Mouse (Mus musculus) left cerebral cortex, postnatal 14 days (tissue): ENCODE results near the gene Qrsl1. TPM values are rescaled to one million over a fixed set of nuclear protein-coding genes. Genes with fewer than 3 reads are reported as not detected.
"Not testable (repeated sequence)": the region's sequence is repeated elsewhere in the genome, so short reads cannot be mapped to it uniquely, and the experiment has no call there.

ENCODE experiments used
- DNase-seq, 2 experiments: peaks; one replicate each; pipeline ENCODE4 v3.0.0; 2021 to 2022; ENCODE audit warnings: low spot score in 2 of 2, mixed read lengths in 1 of 2
- intact Hi-C: fragments of 180-260 bp; cut with DNase I; formaldehyde crosslinking; loops from one replicate; pipeline ENCODE4 v1.15.1; 2025
- long read RNA-seq, 2 experiments: library from polyadenylated mRNA; stranded (forward); transcript quantifications; one replicate each; pipeline ENCODE4 v2.0.0; 2021
- total RNA-seq, 2 experiments: library from RNA; stranded (reverse); gene quantifications; 2 replicates each; pipeline ENCODE4 v1.2.3; 2021

Gene Qrsl1
- total RNA-seq: 10 to 100 TPM; 14.7 to 14.9 TPM
- long read RNA-seq, experiment 1, transcript Qrsl1-201 (11 exons, 1,981 nt): major isoform, 19 of 24 reads
- long read RNA-seq, experiment 1, partial matches to known transcripts: 2 of 24 reads
- long read RNA-seq, experiment 1, other reads (novel, unspliced or antisense): 2 of 24 reads
- long read RNA-seq, experiment 2, transcript Qrsl1-201 (11 exons, 1,981 nt): major isoform, 23 of 29 reads
- long read RNA-seq, experiment 2, partial matches to known transcripts: 0 of 29 reads
- long read RNA-seq, experiment 2, other reads (novel, unspliced or antisense): 5 of 29 reads

DNA sequence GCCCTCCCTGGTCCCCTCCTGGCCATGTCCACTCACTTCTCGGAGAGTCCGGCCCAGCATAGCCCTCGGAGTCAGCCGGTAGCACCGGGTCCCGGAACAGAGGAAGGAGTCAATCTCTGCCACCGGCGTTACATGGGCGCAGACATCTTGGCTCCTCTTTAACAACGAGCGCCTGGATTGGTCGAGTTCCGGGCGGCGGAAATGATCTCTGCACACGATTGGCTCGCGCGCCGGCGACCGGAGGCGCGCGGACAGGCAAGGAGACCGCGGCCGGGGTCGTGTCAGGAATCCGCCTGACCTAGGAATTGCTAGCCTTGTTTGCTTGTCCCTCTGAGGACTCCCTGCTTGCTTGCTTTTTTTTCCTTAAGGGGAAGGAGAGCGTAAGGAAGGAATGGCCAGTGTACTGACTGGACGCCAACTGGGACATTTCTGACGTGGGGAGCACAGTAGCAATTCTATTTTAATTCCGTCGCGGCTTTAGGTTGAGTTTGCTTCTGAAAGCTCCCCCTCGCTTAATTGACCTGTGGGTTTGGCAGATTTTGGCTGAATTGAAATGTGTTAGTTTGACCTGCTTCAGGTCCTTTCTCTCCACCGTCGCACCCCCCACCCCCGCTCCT is at the start of gene Qrsl1, which contains the start of gene Rtn4ip1:
Gene Qrsl1 (minus strand): TSS at position 168 of the 617 bp plus-strand sequence.
Gene Rtn4ip1 (plus strand): TSS at position 230 of the 617 bp plus-strand sequence.
- intact Hi-C loops: loop anchor here (5.0 kb wide), 1 partner anchor 324 kb away; the partner anchor contains the start of gene Cd24a
- peak; percentile 94 to 96 for DNase-seq

DNA sequence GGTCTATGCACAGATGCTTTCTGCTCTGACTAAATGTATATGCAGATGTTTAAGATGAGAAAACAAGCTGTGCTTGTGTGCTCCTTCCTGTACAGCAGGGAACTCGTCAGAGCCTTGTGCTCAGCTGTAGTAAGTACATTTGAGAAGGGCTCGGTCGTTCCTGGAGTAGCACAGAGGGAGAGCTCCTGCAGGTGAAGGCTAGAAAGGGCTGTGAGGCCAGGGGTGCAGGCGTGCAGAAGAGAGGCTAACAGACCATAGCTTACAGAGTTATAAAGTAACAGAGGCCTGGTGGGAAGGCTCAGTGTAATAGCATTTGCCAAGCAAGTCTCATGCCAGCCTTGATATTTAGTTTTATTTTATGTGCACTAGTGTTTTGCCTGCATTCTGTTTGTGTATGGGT is 43.9 kb upstream of the Qrsl1 start:
- no peak for DNase-seq
- intact Hi-C loops: no loop called here

DNA sequence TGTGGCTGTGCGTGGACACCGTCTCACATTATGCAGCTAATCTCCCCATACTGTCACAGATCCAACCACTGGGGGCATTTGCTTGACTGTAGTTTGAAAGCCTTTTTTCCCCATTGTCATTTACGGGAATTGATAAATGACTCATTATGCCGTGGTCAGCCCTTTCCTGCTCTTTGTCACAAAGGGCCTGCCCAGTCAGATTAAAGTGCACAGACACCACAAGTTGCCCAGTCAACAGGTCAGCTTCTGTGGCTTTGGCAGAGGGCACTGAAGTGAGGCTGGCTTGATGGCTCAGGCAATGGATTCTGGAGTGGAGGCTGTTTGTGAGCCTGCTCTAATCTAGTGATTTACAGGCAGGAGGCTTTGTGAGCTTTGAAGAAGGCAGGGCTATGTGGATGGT is 42.2 kb upstream of the Qrsl1 start:
- intact Hi-C loops: no loop called here
- DNase-seq: no peak

DNA sequence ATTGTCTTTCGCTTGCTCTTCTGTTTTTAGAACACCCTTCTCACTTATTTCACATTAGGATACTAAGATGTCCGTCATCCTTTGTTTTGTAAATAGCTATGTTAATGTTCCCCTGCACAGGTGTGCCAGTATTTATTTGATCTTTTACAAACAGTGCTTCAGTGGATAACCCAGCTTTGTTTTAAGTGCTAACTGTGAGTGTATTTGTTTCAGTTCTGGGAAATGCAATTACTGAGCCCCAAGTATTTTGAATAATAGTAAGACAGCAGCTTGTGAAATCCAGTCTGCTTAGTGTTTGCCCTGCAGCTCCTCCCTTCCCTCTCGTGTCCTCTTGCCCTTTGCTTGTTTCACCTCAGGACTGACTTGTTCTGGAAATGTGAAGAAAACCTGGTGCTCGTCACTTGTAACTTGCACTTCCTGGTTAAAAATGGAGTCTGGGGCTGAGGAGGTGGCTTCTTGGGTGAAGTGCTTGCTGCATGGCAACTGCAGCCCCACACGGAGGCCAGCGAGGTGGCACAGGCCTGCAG is 37.7 kb upstream of the Qrsl1 start:
- no peak for DNase-seq
- intact Hi-C loops: no loop called here

DNA sequence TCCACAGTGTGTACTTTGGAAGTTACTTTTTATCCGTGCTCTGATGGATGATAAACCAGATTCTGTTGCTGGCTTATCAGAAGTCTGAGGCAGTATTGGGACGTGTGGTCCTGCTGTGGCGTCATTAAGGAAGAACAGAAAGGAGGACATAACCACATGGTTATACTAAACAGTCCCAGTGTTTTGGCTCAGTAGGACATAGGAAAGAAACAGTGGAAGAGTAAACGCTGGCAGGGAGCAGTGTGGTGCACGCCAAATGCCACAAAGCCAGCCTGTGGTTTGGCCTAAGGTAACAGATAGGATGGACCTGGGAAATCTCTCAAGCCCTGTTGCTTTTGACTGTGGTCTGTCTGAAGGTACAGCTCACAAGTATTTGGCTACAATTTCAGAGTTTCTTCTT is 27.1 kb upstream of the Qrsl1 start:
- intact Hi-C loops: no loop called here
- no peak for DNase-seq

DNA sequence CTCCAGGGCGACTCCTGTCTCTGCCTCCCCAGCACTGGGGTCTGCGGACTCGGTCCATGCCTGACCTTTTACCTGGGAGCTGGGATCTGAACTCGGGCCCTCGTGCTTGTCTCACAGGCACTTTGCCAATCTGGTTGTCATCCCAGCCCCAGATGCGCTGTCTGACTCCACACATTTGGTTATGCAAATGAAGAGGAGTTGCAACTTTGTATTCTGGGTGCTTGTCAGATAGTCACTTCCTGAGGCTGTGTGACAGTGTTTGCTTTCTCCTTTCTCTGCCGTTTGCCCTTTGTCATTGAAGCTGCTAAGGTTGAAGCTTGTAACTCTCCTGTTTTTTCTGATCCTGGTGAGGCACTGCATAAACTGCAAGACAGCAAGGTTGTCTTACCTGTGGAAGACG is 26.2 kb upstream of the Qrsl1 start:
- DNase-seq: no peak
- intact Hi-C loops: no loop called here

DNA sequence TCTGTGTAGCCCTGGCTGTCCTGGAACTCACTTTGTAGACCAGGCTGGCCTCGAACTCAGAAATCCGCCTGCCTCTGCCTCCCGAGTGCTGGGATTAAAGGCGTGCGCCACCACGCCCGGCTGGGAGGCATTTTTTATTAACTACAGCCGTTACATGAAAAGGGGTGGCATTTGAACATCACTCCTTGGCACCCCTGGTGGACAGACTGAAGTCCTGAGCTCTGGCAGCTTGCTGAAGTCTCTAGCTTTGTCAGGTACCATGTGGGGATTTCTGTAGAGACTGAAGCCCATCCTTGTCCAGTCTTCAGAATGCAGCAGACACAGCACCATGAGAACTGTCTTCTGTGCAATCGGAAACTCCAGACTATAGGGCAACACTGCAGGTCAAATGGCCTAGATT is 24.2 kb upstream of the Qrsl1 start:
- intact Hi-C loops, DNase-seq: not testable (repeated sequence)

DNA sequence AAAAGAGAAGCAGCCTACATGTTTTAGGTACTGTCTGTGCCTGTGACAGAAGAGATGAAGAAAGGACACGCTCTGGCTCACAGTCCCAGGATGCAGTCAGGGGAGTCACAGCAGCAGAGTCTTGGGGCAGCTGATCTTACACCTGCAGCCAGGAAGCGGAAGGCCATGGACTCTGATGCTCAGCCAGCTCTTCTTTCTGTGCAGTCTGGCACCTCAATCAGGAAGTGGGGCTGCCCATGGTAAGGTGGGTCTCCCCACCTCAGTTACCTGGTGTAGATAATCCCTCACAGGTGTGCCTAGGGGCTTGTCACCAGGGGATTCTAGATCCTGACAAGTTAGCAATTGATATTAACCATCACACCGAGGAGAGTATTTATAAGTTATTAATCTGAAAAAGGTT is 21.6 kb upstream of the Qrsl1 start:
- DNase-seq: no peak

DNA sequence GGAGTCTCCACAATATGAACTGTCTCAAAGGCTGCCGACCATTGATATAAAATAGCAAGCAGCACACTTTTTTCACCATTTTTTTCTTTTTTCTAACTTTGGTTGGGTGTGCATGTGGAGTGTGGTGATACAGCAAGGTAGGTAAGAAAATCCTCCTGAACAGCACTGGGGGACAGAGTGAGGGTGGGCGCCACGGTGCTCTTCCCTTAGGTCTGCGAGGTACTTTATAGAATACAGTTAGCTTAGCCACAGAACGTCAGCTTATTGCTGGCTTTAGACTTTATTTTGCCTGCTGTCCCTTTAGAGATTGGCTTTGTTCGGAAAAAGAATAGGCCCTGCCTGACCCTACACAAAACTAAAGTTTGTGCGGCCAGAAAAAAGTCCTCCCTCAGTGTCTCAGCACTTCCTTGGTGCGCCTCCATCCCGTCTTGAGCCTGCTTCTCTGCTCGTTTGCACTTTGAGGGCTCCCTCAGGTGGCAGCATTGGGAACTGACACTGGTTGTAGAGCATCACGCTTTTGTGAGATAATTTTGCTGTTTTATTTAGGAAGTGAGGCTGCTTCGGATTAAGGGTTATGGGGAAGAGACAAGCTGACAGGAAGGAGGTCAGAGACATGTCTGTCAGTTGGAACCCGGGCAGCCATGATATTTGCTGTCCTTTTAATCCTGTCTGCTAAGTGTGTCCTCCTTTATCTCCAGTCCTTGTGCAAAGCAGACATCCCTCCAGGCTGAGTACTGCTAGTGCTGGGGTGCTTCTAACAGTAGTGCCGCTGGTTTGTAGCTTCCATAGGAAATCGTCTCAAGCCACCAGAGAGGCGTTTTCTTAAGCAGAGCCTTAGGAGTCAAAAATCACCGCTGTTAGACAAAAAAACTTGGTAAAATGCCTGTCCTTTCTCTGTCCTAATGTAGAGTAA is 17.4 kb upstream of the Qrsl1 start:
- peak; percentile 82 to 89 for DNase-seq

More for the DNA sequence above, 21.6 kb upstream of the Qrsl1 start:
- intact Hi-C loops: no loop called here

DNA sequence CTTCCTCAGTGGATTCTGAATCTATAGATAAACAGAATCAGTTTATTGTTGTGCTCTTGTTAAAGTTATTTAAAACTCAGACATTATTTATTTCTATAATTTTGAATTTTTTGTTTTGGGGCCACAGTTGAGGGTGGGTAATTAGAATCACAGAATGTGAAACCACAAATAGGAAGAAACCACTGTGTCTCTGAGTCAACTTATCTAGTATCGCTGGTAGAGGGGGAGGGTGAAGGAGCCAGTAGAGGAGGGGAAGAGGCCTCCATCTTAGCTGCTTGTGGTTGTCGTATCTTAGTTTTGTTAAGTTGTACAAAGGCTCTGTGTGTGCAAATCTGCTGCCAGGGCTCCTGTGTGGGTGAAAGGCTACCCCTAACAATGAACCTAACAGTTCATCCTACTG is 15.2 kb upstream of the Qrsl1 start:
- intact Hi-C loops: no loop called here
- no peak for DNase-seq

More for the DNA sequence above, 17.4 kb upstream of the Qrsl1 start:
- intact Hi-C loops: loop anchor here (1.0 kb wide), 1 partner anchor 344 kb away; no protein-coding TSS in a partner anchor

DNA sequence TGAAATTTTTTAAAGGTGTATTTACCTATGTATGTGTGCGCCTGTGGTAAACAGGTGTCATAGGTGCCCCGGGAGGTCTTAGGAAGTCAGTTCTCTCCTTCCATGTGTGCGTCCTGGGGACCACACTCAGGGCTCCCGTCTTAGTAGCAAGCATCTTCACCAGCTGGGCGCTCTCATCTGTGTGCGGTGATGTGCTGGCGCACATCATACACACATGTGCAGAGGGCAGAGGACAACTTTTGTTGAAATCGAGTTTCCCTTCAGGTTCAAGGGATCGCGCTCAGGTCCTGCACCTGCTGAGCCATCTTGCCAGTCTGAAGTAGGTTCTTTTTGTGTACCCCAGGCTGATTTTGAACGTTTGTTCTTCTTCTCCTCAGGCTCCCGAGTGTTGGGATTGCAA is 14.6 kb upstream of the Qrsl1 start:
- DNase-seq: no peak
- intact Hi-C loops: no loop called here

DNA sequence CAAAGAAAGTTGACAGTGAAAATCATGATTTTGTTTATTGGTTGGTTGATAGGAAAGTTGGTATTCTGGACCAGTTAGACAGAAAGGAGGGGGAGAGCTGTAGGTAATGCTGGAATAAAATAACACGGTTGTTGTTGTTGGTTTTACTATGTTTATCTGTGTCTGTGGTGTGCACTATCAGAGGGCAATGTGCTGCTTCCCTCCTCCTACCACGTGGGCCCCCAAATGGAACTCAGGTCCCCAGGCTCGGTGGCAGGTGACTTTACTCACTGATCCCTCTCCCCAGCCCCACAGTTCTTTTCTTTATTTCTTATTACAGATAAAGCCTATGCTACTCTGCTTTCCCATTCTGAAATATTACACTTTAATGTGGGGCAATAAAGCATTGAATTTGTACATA is 10.7 kb upstream of the Qrsl1 start:
- intact Hi-C loops: no loop called here
- no peak for DNase-seq

DNA sequence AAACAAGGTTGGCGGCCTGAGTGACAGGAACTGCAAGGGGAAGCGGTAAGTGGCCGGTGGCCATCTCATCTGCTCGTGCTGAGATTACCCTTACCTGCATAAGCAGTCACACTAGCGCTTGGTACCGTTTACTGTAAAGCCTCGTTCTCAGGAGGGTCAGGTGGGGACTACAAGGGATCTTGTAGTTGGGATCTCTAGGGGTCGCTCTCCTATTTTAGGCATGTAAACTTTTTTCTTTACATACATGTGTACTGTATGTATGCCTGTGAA is 9.3 kb upstream of the Qrsl1 start:
- intact Hi-C loops: no loop called here
- DNase-seq: no peak

DNA sequence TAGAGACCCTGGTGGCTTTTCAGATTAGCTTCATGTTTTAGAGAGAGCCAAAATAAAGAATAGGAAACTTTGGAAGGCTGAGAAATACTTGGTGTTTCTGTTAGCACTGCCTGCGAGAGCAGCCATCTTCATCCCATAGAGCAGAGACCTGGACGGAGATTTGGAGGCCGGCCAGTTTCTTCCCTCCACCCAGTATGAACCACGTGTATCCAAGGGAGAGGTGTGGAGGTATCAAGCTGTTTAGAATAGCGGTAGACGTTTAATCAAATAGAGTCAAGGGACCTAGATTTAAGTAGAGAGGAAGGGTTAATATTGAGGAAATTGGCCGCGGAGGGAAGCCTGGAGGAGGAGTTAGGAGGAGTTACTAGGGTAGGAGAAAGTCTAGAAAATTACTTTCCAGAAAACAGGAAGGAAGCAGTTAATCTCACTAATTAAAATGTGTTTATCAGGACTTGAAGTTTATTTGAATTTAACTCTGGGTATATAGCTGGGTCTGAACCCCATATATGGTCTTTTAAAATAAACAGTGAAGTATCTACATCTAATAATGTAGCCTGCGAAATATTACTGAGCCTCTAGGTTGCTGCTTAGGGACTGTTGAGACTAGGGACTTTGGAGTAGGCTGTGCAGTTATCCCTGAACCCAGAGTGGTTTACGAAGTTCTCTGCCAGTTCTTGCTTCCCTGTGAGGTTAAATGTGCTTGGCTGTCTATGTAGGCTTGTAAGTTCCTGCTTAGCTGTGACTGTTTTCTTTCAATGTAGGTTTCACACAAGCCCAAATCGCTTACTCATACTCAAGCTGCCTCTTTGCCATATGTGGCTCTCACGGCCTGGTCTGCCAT is 8.7 kb upstream of the Qrsl1 start:
- intact Hi-C loops: no loop called here
- DNase-seq: no peak

DNA sequence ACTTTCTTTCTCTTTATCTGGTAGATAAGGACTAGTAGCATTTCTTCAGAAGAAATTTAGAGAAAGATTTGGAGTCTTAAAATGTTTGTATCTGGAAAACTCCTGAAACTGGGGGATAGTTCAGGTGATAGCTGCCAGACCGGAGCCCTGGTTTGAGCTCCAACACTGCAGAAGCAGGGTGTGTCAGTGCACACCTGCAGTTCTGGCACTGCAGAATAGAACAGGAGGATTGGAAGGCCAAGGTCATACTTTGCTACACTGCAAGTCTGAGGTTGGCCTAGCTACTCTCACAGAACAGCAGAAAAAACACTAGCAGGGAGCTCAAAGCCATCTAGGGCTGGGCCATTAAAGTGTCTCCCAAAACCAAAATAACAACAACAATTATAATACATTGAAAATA is 3.0 kb upstream of the Qrsl1 start:
- DNase-seq: no peak
- intact Hi-C loops: loop anchor here (5.0 kb wide), 1 partner anchor 327 kb away; the partner anchor contains the start of gene Cd24a

DNA sequence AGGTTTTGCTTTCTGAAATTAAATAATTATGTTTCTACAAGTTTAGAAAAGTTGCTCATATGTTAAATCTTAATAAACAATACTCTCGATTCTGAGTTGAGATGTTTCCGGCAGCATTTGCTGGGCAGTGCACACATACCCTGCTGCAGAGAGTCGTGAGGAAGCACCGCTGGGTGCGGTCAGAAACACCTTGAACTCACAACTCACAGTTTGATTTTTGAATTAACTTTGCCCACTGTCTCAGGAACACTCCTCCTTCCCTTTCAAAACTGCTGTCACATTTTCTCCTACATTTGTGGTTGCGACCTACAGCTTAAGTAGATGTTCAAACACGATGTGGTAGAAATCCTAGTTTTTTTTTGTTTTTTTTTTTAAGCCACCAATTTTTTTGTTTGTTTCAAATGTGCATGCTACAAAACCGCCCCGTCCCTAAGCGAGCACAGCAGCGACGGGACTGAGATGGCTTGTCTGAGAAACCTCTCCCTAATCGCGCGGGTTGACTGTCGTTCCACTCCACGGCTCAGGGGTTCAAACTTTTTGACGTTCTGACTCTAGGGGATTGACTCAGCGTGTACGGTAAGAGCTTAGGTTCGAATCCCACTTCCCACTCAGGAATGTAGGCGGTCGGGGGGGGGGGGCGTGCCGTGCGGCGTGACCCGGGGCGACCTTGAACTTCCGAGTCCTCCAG is 518 bp downstream of the Qrsl1 start:
- DNase-seq: no peak
- intact Hi-C loops: loop anchor here (5.0 kb wide), 1 partner anchor 324 kb away; the partner anchor contains the start of gene Cd24a

DNA sequence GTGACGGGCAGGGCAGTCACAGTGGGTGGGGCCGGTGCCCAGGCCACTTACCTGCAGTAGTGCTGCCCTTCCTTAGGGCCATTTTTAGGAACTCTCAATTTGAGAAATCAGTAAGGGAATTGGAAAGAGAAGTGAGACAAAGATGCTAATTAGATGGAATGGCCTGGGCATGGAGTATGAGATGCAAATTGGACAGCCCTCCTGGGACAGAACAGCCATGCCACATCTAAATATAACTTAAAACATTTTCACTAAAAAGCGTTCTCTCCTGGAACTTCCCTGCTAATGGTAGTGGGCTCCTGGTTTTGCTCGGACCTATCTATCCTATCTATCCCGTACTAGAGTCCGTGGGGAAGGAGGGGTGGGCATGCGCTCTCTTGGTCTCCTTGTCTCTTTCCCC is 3.3 kb downstream of the Qrsl1 start:
- no peak for DNase-seq
- intact Hi-C loops: no loop called here

DNA sequence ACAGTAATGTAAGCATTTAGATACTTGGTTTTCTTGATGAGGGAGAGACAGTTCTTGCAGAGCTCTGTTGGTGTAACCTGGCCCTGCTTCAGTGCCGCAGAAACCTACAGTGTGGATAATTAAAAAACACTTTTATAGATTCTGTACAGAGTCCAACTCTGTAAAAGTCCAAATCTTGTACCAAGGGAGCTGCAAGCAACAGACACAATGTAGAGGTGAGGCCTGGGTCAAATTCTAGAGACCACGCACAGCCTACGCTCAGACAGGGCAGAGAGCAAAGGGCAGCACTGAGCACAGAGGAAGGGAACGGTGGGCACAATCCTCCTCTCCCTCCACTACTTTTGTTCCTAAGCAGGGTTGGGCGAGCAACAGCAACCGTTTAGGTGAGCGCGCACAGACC is 5.5 kb downstream of the Qrsl1 start:
- DNase-seq: no peak
- intact Hi-C loops: no loop called here

DNA sequence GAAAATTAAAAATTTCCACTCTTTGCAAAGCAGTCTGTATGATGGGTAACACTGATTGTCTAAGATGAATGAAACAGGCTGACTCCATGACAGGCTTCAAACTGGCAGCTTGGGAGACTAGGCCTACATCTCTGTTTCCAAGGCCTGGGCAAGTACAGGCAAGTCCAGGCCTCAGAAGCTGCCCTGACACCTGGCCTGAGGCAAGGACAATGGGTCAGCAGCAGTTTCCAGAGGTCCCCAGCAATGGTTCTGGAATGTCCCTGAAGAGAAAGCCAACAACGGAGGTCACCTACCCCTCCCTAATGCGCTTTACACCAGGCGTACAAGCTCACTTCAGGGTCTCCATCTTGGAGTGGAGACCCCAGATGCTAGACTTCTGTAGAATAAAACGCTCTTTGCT is 8.6 kb downstream of the Qrsl1 start:
- intact Hi-C loops: no loop called here
- DNase-seq: no peak
